In the genomic region with DNA sequence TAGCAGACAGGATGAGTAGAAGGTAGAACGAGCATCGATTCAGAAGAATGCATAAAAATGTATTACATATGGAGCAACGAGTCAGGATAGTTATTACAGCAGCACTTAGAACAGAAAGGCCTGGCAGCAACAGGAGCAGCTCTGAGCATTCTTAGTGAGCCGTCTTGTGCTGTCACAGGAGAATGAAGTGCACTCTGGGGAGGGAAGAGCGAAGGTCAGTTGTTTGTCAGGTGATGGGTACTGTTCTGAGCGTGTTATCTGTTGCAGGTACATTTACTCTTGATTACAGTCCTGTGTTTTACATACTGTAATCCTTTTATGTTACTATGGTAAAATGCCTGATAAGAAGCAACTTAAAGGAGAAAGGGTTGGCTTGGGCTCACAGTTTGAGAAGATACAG, we compare ENCODE assay signal across 28 mouse cellular contexts.
"Had no signal": no experiment of that assay in that cellular context is flagged by ENCODE, and none has a peak within 500 bp of the region (broad histone marks: within the 10 kb centered on the region; RNA-seq: fewer than 3 reads in every experiment).

No protein-coding gene starts in this region.

- H3K4me3 ChIP-seq: embryonic facial prominence, embryonic 10.5 days; embryonic facial prominence, embryonic 12.5 days; embryonic facial prominence, embryonic 13.5 days; embryonic facial prominence, embryonic 15.5 days; erythroblast, embryonic 14.5 days; forebrain, embryonic 10.5 days; forebrain, embryonic 12.5 days; forebrain, embryonic 13.5 days; forebrain, embryonic 15.5 days; gastrocnemius, adult 2 months had no signal

- H3K27ac ChIP-seq: embryonic facial prominence, embryonic 10.5 days; embryonic facial prominence, embryonic 12.5 days; embryonic facial prominence, embryonic 13.5 days; embryonic facial prominence, embryonic 15.5 days; forebrain, embryonic 10.5 days; forebrain, embryonic 12.5 days; forebrain, embryonic 13.5 days; forebrain, embryonic 15.5 days; gastrocnemius, adult 2 months had no signal

- H3K4me2 ChIP-seq: embryonic facial prominence, embryonic 12.5 days; embryonic facial prominence, embryonic 13.5 days; embryonic facial prominence, embryonic 15.5 days; forebrain, embryonic 12.5 days; forebrain, embryonic 13.5 days; forebrain, embryonic 15.5 days had no signal

- H3K9me3 ChIP-seq: embryonic facial prominence, embryonic 10.5 days; embryonic facial prominence, embryonic 12.5 days; embryonic facial prominence, embryonic 13.5 days; embryonic facial prominence, embryonic 15.5 days; forebrain, embryonic 10.5 days; forebrain, embryonic 12.5 days; forebrain, embryonic 13.5 days; forebrain, embryonic 15.5 days had no signal

- H3K9ac ChIP-seq: embryonic facial prominence, embryonic 12.5 days; embryonic facial prominence, embryonic 13.5 days; embryonic facial prominence, embryonic 15.5 days; forebrain, embryonic 12.5 days; forebrain, embryonic 13.5 days; forebrain, embryonic 15.5 days; forebrain, postnatal 0 days had no signal

- DNase-seq: cerebellum, adult 18-20 months; cerebellum, adult 2 months; cerebellum, adult 8-10 months; cerebellum, adult 9-10 months; cerebellum, adult 9-11 months; cerebellum, postnatal 10 days; cerebellum, postnatal 25 days; cerebellum, postnatal 36 days; embryo, embryonic 11 days; forebrain, postnatal 0 days; gastrocnemius, adult 2 months; gastrocnemius, postnatal 10 days; gastrocnemius, postnatal 14 days; gastrocnemius, postnatal 25 days; gastrocnemius, postnatal 36 days; heart, adult 11 months; heart, adult 18-20 months had no signal

- H3K27me3 ChIP-seq: embryonic facial prominence, embryonic 12.5 days; embryonic facial prominence, embryonic 13.5 days; embryonic facial prominence, embryonic 15.5 days; forebrain, embryonic 12.5 days; forebrain, embryonic 13.5 days; forebrain, embryonic 15.5 days had no signal

- H3K4me1 ChIP-seq: embryonic facial prominence, embryonic 10.5 days; embryonic facial prominence, embryonic 12.5 days; embryonic facial prominence, embryonic 13.5 days; embryonic facial prominence, embryonic 15.5 days; forebrain, embryonic 10.5 days; forebrain, embryonic 12.5 days; forebrain, embryonic 13.5 days; forebrain, embryonic 15.5 days had no signal

- H3K36me3 ChIP-seq: embryonic facial prominence, embryonic 15.5 days; forebrain, embryonic 10.5 days; forebrain, embryonic 15.5 days had no signal

- ATAC-seq: forebrain, embryonic 13.5 days; forebrain, embryonic 14.5 days; forebrain, embryonic 15.5 days; forebrain, embryonic 16.5 days; forebrain, postnatal 0 days had no signal
